Mouse (Mus musculus) E14TG2a.4 (cell line): ENCODE measurements around the gene Wipf2.

ENCODE experiments used
- CTCF ChIP-seq: conservative IDR thresholded peaks from 2 replicates; pipeline ENCODE4 v1.5.1; 2014; ENCODE audit warnings: low read length
- NANOG ChIP-seq: IDR thresholded peaks from 2 replicates; pipeline ENCODE4 v1.6.1; 2014; ENCODE audit warnings: borderline replicate concordance, low read length, mixed read lengths

DNA sequence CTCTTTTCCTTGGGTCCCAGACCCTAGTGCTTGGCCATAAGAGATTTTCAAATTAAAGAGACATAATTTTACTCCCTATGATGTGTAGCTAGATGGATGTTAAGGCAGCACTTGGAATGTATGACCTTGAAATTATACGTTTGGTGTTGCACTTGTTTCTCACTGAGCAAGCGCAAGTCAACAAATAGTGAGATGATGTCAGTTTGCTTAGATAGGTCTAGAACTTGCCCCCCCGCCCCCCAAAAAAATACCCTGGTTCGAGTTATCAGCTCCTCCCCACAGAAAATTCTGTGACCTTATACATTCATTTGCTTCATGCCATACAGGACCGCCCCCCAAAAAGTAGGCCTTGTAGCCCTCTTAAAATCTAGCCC lies 43.6 kb downstream of the Wipf2 start:
- TF ChIP-seq CTCF (no peak), NANOG (no peak)
